Mouse (Mus musculus): Measurements from ENCODE around the gene Hist1h2bl. TPM values are rescaled to one million over a fixed set of nuclear protein-coding genes. Genes with fewer than 3 reads are reported as not detected.

Gene Hist1h2bl
- total and polyA plus RNA-seq, 2 experiments = 1.5 TPM; not detected in 1

DNA sequence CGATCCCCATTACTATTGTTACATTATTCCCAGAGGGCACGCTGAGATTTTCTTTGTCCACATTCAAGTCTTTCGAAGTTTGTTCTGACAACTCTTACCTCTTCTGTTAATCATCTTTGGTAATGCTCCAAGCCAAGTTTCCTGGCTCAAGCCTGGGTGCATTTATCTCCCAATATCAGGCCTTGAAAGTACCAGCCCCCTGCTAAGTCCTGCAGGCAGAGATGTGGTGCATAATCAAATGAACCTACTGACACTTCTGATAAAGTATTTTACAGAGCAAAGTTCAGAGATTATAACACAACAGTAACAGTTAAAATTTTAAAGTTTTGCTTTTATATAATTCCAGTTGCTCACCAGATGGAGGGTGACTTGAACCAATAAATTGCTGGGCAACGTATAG, 4.2 kb downstream of the Hist1h2bl start:
- WGBS = 41% methylated on average over 4 of the region's 4 CpGs
- Histone ChIP-seq H3K79me2 (ENCODE audit: control insufficient read depth, insufficient read depth, low read length) (no peaks in the 10 kb centered on the region), H3K9ac (ENCODE audit: low read depth, low read length) (no peak overlapping the region), H3K27me3 (ENCODE audit: control insufficient read depth, insufficient read depth, low read length) (no peaks in the 10 kb centered on the region), H3K27ac (replicated peaks; ENCODE audit: insufficient read depth, low read depth, low read length) (no peak overlapping the region), H3K4me3 (ENCODE audit: insufficient read depth, low read depth, low read length) (no peak overlapping the region), H3K4me1 (ENCODE audit: control insufficient read depth, insufficient read depth, low read length) (peaks cover 5% of the 10 kb centered on the region; the same call in 1 of the 2 replicates), H3K36me3 (ENCODE audit: control insufficient read depth, insufficient read depth, low read length) (no peaks in the 10 kb centered on the region)
- DNase-seq (ENCODE audit: extremely low read depth, low read depth, low spot score) = no peak
- no peak for TF ChIP-seq CTCF (IDR thresholded peaks at IDR 0.05; ENCODE audit: low read depth, low read length)
- TF ChIP-seq POLR2A (IDR thresholded peaks at IDR 0.05; ENCODE audit: extremely low read depth, insufficient read depth, low read length) = no peak

DNA sequence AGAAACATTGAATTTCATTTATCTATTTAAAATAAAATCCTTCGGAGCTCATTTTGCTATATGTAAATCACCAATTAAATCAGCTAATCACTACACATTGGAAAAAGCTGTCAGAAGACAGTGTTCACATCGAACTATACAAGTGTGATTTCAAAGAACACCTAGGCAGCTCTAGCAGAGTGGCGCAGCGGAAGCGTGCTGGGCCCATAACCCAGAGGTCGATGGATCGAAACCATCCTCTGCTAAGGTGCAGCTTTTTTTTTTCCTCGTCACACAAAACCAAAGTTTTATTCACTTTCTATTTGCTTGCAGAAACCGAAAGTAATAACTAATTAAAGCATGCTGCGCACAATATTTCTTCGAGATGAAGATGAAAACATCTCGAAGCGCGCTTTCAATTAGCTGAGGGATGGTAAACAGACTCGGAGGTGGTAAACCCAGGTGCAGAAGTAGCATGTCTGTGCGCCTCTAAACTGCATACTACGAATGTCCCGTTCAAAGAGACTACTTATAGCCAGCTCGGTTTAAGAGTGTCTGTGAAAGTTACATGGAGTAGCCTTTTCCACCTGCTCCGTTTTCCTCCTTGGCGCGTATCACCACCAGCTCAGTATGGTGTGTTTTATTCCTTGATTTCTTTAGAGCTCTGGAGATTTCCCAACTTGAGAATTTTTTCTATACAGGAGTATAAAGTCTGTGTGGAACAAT, 5.0 kb downstream of the Hist1h2bl start:
- peak; percentile 70 for DNase-seq (ENCODE audit: extremely low read depth, low read depth, low spot score)
- TF ChIP-seq POLR2A (IDR thresholded peaks at IDR 0.05; ENCODE audit: extremely low read depth, insufficient read depth, low read length) (no peak), CTCF (IDR thresholded peaks at IDR 0.05; ENCODE audit: low read depth, low read length) (0 out of 2 replicates have a peak, but pooled peaks have one; percentile 6)
- peak overlapping the region; percentile 73 for H3K9ac ChIP-seq (ENCODE audit: low read depth, low read length)
- 4% methylated on average over 22 of the region's 22 CpGs for WGBS
- H3K79me2 ChIP-seq (ENCODE audit: control insufficient read depth, insufficient read depth, low read length) = no peaks in the 10 kb centered on the region
- no peaks in the 10 kb centered on the region for H3K27me3 ChIP-seq (ENCODE audit: control insufficient read depth, insufficient read depth, low read length)
- H3K4me3 ChIP-seq (ENCODE audit: insufficient read depth, low read depth, low read length) = peak overlapping the region; percentile 56
- H3K27ac ChIP-seq (replicated peaks; ENCODE audit: insufficient read depth, low read depth, low read length) = peak overlapping the region; percentile 22
- H3K36me3 ChIP-seq (ENCODE audit: control insufficient read depth, insufficient read depth, low read length) = no peaks in the 10 kb centered on the region
- peaks cover 5% of the 10 kb centered on the region; the same call in 1 of the 2 replicates for H3K4me1 ChIP-seq (ENCODE audit: control insufficient read depth, insufficient read depth, low read length)

DNA sequence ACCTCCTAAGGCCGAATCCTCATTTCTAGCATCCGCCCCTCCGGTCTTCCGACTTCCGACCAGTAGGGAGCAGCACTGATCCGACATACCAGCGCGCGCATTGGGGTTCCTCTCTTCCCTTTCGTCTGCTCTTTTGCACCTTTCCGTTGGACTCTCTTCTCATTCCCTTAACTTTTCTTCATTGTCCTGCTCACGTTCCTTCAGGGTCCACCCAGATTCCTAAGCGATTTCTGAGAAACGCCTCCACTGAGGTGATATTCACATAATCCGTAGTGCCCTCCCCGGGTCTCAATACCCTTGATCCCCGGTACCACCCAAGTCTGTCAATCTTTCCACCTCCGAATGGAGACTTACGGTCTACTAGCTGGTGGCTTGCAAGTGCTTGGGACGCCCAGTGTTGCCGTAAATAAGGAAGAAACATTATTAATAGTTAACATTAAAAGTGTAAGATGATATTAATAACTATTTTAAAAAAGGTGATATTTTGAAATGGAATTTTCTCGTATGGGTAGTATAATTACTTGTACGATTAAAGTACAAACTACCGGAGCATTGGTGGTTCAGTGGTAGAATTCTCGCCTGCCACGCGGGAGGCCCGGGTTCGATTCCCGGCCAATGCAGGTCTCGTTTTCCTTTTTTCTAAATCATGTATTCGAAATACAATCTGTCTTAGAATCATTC, 5.8 kb downstream of the Hist1h2bl start:
- peak overlapping the region; percentile 58 for H3K27ac ChIP-seq (replicated peaks; ENCODE audit: insufficient read depth, low read depth, low read length)
- no peaks in the 10 kb centered on the region; the same call in 1 of the 2 replicates for H3K27me3 ChIP-seq (ENCODE audit: control insufficient read depth, insufficient read depth, low read length)
- no peak for TF ChIP-seq POLR2A (IDR thresholded peaks at IDR 0.05; ENCODE audit: extremely low read depth, insufficient read depth, low read length)
- peak; percentile 87 for TF ChIP-seq CTCF (IDR thresholded peaks at IDR 0.05; ENCODE audit: low read depth, low read length)
- H3K36me3 ChIP-seq (ENCODE audit: control insufficient read depth, insufficient read depth, low read length) = no peaks in the 10 kb centered on the region
- peak; percentile 72 for DNase-seq (ENCODE audit: extremely low read depth, low read depth, low spot score)
- H3K79me2 ChIP-seq (ENCODE audit: control insufficient read depth, insufficient read depth, low read length) = no peaks in the 10 kb centered on the region
- H3K9ac ChIP-seq (ENCODE audit: low read depth, low read length) = peak overlapping the region; percentile 66
- H3K4me3 ChIP-seq (ENCODE audit: insufficient read depth, low read depth, low read length) = peak overlapping the region; percentile 66
- peaks cover under 1% of the 10 kb centered on the region; the same call in 1 of the 2 replicates for H3K4me1 ChIP-seq (ENCODE audit: control insufficient read depth, insufficient read depth, low read length)
- under 1% methylated on average over 32 of the region's 32 CpGs for whole genome bisulfite sequencing

DNA sequence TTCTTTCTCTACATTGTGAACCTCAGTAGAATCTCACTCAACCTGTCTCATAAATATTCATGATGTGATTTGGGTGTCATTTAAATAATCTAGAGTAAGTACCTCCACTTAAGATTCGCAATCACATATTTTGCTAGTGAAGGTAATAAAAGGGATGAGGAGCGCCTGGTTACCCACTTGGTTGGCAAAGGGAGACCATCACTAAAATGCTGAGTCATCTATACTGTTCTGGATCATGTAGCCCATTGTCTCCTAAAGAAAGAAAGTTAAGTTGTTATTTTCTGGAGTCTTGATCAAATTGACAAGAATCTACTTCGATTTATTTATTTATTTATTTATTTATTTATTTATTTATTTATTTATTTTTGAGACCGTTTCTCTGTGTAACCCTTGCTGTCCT, 9.3 kb downstream of the Hist1h2bl start:
- Histone ChIP-seq H3K36me3 (ENCODE audit: control insufficient read depth, insufficient read depth, low read length) (no peaks in the 10 kb centered on the region), H3K27ac (replicated peaks; ENCODE audit: insufficient read depth, low read depth, low read length) (no peak overlapping the region), H3K9ac (ENCODE audit: low read depth, low read length) (no peak overlapping the region), H3K4me1 (ENCODE audit: control insufficient read depth, insufficient read depth, low read length) (no peaks in the 10 kb centered on the region), H3K27me3 (ENCODE audit: control insufficient read depth, insufficient read depth, low read length) (no peaks in the 10 kb centered on the region; the same call in 1 of the 2 replicates), H3K79me2 (ENCODE audit: control insufficient read depth, insufficient read depth, low read length) (no peaks in the 10 kb centered on the region), H3K4me3 (ENCODE audit: insufficient read depth, low read depth, low read length) (no peak overlapping the region)
- WGBS = 67% methylated on average over 4 of the region's 4 CpGs
- DNase-seq (ENCODE audit: extremely low read depth, low read depth, low spot score) = no peak
- TF ChIP-seq CTCF (IDR thresholded peaks at IDR 0.05; ENCODE audit: low read depth, low read length) = no peak
- no peak for TF ChIP-seq POLR2A (IDR thresholded peaks at IDR 0.05; ENCODE audit: extremely low read depth, insufficient read depth, low read length)

DNA sequence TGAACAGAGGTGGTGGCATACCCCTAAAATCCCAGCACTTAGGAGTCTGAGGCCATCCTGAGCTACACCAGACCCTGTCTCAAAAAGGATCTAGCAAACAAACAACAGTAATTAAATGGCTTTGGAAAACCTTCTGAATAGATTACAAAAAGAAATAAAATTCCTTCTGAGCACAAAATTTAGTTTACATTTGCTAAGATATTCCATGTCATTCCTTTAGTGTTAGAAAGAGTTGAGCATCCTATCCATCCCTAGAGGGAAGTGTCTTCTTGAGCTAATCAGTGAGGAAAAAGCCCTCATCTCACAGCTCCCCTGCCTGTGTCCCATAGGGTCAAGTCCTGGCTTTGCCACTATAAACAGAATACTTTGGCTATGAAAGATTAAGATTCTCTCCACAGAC, 18.1 kb downstream of the Hist1h2bl start, which contains the start of gene Olfr1359:
Gene Olfr1359 (plus strand): TSS at position 301 of the 400 bp plus-strand sequence.
- Histone ChIP-seq H3K4me3 (ENCODE audit: insufficient read depth, low read depth, low read length) (no peak within 1 kb of the TSS), H3K27me3 (ENCODE audit: control insufficient read depth, insufficient read depth, low read length) (no peaks in the 10 kb centered on the region), H3K79me2 (ENCODE audit: control insufficient read depth, insufficient read depth, low read length) (no peaks in the 10 kb centered on the region), H3K36me3 (ENCODE audit: control insufficient read depth, insufficient read depth, low read length) (no peaks in the 10 kb centered on the region), H3K27ac (replicated peaks; ENCODE audit: insufficient read depth, low read depth, low read length) (no peak within 1 kb of the TSS), H3K4me1 (ENCODE audit: control insufficient read depth, insufficient read depth, low read length) (no peaks in the 10 kb centered on the region), H3K9ac (ENCODE audit: low read depth, low read length) (no peak within 1 kb of the TSS)
- DNase-seq (ENCODE audit: extremely low read depth, low read depth, low spot score) = no peak
- TF ChIP-seq CTCF (IDR thresholded peaks at IDR 0.05; ENCODE audit: low read depth, low read length) (no peak), POLR2A (IDR thresholded peaks at IDR 0.05; ENCODE audit: extremely low read depth, insufficient read depth, low read length) (no peak)
